Mouse (Mus musculus): ENCODE data around the gene Zfp30. TPM values are rescaled to one million over a fixed set of nuclear protein-coding genes. Genes with fewer than 3 reads are reported as not detected.

Zfp30 gene
- polyA plus RNA-seq (2014; fragmentation: Nextera tagmentation; extraction: Ambion mirVana), result 8.3 and 8.9 TPM in 2 replicates

DNA sequence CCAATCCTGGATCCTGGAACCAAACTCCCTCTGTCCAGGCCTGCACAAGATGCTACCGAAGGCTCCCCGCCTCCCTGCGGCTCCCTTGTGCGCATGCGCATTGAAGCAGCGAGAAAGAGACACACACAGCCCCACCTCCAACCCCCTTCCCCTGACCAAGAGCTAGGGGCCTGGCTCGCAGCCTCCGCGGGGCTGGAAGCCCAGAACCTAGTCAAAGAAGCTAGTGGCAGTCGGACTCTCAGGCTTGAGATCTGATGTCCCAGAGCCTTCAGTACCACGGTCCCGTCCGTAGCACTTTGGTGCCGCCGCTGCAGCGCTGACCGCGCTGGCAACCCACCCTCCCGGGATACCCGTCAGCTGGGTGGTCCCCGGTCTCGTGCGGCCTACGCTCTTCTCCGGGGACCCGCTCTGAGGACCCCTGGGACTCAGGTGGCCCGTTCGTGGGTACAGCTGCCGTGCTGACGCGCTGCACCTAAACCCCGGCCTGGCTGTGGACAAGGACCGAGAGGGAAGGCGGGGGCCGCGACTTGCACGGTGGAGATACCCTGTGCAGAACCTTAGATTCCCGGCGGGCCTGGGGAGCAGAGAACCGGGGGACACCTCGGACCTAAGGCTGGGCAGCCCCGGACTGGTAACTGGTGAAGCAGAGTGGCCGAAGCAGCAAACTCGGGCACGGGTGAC lies at the start of gene Zfp30:
Gene Zfp30 (plus strand): TSS at position 128 of the 681 bp plus-strand sequence.
- WGBS, result 1% methylated on average over 45 of the region's 45 CpGs

DNA sequence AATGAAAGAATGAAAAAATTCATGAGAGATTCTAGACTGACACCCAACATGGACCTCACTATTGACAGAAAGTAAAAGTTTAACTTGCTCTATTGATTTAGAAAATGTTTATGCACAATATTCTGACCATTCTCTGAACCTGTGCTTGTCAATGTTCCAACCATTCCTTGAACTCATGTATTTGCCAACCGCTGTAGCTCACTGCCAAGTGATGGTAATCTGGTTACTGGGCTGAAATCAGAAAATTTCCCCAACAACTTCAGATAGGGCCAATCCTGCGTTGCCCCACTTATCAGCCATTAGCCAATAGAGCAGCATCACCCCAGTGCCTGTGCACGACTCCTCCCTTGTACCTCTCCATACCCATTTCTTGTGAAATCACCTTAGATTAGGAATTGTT lies 41.5 kb upstream of the Zfp30 start:
- 92% methylated on average over 3 of the region's 3 CpGs for WGBS
- no peak overlapping the region for H3K4me3 ChIP-seq (ENCODE audit: low read length)
- H3K27me3 ChIP-seq (ENCODE audit: control insufficient read depth, insufficient read depth, low read length), result no peaks in the 10 kb centered on the region
- H3K9me3 ChIP-seq (ENCODE audit: control insufficient read depth, low read length), result no peaks in the 10 kb centered on the region; the same call in 1 of the 2 replicates
- no peak overlapping the region for H3K9ac ChIP-seq (ENCODE audit: low read depth, low read length)
- no peak for ATAC-seq (ENCODE audit: low FRiP score, low TSS enrichment)
- no peaks in the 10 kb centered on the region for H3K36me3 ChIP-seq (ENCODE audit: control insufficient read depth, insufficient read depth, low read length)
- no peaks in the 10 kb centered on the region for H3K4me1 ChIP-seq (ENCODE audit: control insufficient read depth, insufficient read depth, low read length)
- no peak overlapping the region for H3K27ac ChIP-seq (ENCODE audit: low read depth, low read length)
- no peak overlapping the region for H3K4me2 ChIP-seq (replicated peaks; ENCODE audit: low read depth, low read length)

More for the DNA sequence above, at the start of gene Zfp30:
- peaks cover 13% of the 10 kb centered on the region for H3K36me3 ChIP-seq (ENCODE audit: control insufficient read depth, insufficient read depth, low read length)
- peak within 1 kb of the TSS; percentile 89 for H3K4me3 ChIP-seq (ENCODE audit: low read length)
- peaks cover 11% of the 10 kb centered on the region; the same call in 1 of the 2 replicates for H3K4me1 ChIP-seq (ENCODE audit: control insufficient read depth, insufficient read depth, low read length)
- peak within 1 kb of the TSS; percentile 85 for H3K9ac ChIP-seq (ENCODE audit: low read depth, low read length)
- peak within 1 kb of the TSS; percentile 81 for H3K27ac ChIP-seq (ENCODE audit: low read depth, low read length)
- no peaks in the 10 kb centered on the region for H3K27me3 ChIP-seq (ENCODE audit: control insufficient read depth, insufficient read depth, low read length)
- H3K9me3 ChIP-seq (ENCODE audit: control insufficient read depth, low read length), result no peaks in the 10 kb centered on the region
- H3K4me2 ChIP-seq (replicated peaks; ENCODE audit: low read depth, low read length), result peak within 1 kb of the TSS; percentile 74
- ATAC-seq (ENCODE audit: low FRiP score, low TSS enrichment), result peak; percentile 98

DNA sequence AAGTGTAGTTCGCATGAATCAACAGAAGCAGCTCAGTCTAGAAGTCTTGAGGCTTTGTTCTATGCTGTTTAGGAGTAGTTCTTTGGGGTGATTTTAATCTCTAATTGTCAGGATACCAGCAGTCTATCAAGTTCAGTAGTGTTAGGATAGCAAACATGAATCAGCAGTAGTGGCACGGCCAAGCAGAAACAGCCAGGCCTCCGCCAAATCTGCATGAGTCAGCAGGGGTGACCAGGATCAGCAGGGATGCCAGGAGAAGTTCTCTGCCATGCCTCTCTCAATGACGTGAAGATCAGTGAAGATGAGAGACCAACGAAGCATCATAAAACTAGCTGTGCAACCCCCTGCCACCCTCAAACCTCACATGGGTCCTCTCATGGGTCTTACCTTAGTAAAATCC lies 23.3 kb upstream of the Zfp30 start:
- Histone ChIP-seq H3K27ac (ENCODE audit: low read depth, low read length) (no peak overlapping the region), H3K4me1 (ENCODE audit: control insufficient read depth, insufficient read depth, low read length) (no peaks in the 10 kb centered on the region), H3K4me2 (replicated peaks; ENCODE audit: low read depth, low read length) (no peak overlapping the region), H3K9me3 (ENCODE audit: control insufficient read depth, low read length) (no peaks in the 10 kb centered on the region; the same call in 1 of the 2 replicates), H3K9ac (ENCODE audit: low read depth, low read length) (no peak overlapping the region), H3K4me3 (ENCODE audit: low read length) (no peak overlapping the region), H3K27me3 (ENCODE audit: control insufficient read depth, insufficient read depth, low read length) (no peaks in the 10 kb centered on the region), H3K36me3 (ENCODE audit: control insufficient read depth, insufficient read depth, low read length) (no peaks in the 10 kb centered on the region)
- WGBS, result 82% methylated on average over 5 of the region's 5 CpGs
- no peak for ATAC-seq (ENCODE audit: low FRiP score, low TSS enrichment)

DNA sequence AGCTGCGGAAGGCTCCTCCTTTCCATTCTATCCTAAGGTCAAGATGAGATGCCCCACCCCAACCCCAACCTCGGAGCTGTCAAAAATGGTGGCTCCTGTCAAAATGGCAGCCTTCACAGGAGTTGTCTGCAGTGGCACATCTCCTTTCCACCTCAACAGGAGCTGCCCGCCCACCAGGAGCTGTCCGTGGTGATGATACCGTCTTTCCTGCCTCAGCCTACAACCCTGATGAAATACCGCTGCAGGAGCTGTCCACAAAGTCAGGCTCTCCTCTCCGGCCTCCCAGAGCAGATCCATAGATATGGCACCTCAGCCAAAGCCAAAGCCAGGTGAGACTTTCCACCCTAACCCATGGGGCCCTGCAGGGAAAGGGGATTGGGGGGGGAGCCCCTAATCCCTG lies 19.1 kb upstream of the Zfp30 start:
- Histone ChIP-seq H3K9me3 (ENCODE audit: control insufficient read depth, low read length) (no peaks in the 10 kb centered on the region), H3K4me1 (ENCODE audit: control insufficient read depth, insufficient read depth, low read length) (peaks cover 7% of the 10 kb centered on the region; the same call in 1 of the 2 replicates), H3K9ac (ENCODE audit: low read depth, low read length) (no peak overlapping the region), H3K27me3 (ENCODE audit: control insufficient read depth, insufficient read depth, low read length) (no peaks in the 10 kb centered on the region), H3K27ac (ENCODE audit: low read depth, low read length) (no peak overlapping the region), H3K4me3 (ENCODE audit: low read length) (no peak overlapping the region), H3K36me3 (ENCODE audit: control insufficient read depth, insufficient read depth, low read length) (no peaks in the 10 kb centered on the region), H3K4me2 (replicated peaks; ENCODE audit: low read depth, low read length) (no peak overlapping the region)
- no peak for ATAC-seq (ENCODE audit: low FRiP score, low TSS enrichment)
- WGBS, result 80% methylated on average over 7 of the region's 7 CpGs

DNA sequence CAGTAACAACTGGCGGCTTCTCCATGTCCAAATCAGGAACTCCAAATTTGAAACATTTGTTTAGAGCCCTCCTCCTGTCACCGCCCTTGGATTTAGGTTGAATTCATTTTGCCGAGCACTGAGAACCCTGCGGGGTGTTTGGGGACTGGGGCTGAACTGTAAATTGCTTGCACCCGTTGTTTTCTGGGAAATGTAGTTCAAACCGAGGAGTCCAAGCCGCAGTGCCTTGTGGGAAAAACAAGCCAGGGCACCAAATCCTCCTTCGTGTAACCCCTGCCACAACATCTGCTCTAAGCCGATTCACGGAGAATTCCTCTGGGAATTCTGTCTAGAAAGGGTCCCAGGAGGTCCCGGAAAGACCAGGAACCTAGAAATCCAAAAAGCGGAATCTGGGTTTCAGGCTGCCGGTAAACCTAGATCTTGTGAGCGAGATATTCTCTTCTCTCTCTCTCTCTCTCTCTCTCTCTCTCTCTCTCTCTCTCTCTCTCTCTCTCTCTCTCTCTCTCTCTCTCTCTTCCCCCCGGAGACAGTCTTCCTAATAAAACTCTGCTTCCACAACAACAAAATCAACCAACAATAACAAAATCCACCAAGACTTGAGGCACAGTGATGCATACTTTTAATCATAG lies 16.6 kb upstream of the Zfp30 start:
- H3K27ac ChIP-seq (ENCODE audit: low read depth, low read length), result no peak overlapping the region
- ATAC-seq (ENCODE audit: low FRiP score, low TSS enrichment), result peak; percentile 55
- 0% methylated on average over 15 of the region's 15 CpGs for WGBS

DNA sequence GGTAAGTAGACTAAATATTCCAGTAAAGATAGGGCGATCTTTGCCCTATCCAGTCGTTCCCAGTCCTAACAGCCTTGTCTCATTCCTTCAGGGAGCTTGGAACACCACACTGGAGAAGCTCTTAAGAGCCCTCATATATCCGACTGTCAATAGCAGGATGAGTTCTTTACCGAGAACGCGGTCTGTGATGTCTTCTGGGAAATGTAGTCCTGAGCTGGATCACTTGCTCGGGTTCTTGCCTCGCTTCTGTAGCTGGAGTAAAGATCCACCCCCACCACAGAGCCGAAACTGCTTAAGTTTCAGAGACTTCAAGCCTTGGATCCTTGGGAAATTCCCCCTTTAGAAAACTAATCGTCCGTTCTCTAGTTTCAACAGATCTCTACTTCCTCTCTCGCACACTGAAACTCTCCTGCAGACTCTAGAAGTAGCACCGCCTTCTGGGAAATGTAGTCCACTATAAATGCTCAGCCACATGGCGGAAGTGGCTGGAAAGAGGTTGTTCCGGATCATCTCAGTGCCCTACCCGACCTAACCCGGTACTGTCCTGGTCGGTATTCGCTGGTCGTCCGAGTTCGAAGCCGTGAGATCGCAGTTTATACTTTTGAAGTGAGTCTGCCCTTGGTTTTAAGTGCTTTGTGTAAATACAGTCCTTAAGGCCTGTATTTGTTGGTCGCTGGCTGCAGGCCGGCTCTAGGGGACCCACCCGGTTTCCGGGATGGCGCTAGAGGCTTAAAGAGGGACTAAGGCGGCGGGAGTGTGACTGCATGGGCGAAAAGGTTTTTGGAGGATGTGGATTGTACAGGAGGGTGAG lies 15.5 kb upstream of the Zfp30 start, which contains the start of gene Zfp84:
Gene Zfp84 (plus strand): TSS at position 463 of the 811 bp plus-strand sequence.
- ATAC-seq (ENCODE audit: low FRiP score, low TSS enrichment), result peak; percentile 96
- Histone ChIP-seq H3K27ac (ENCODE audit: low read depth, low read length) (peak within 1 kb of the TSS; percentile 93), H3K9ac (ENCODE audit: low read depth, low read length) (peak within 1 kb of the TSS; percentile 66), H3K27me3 (ENCODE audit: control insufficient read depth, insufficient read depth, low read length) (no peaks in the 10 kb centered on the region), H3K4me1 (ENCODE audit: control insufficient read depth, insufficient read depth, low read length) (peaks cover 8% of the 10 kb centered on the region; the same call in 1 of the 2 replicates), H3K4me3 (ENCODE audit: low read length) (peak within 1 kb of the TSS; percentile 83), H3K4me2 (replicated peaks; ENCODE audit: low read depth, low read length) (peak within 1 kb of the TSS; percentile 71), H3K9me3 (ENCODE audit: control insufficient read depth, low read length) (no peaks in the 10 kb centered on the region), H3K36me3 (ENCODE audit: control insufficient read depth, insufficient read depth, low read length) (peaks cover 15% of the 10 kb centered on the region)
- WGBS, result under 1% methylated on average over 32 of the region's 32 CpGs

More for the DNA sequence above, 16.6 kb upstream of the Zfp30 start:
- no peaks in the 10 kb centered on the region for H3K9me3 ChIP-seq (ENCODE audit: control insufficient read depth, low read length)
- no peaks in the 10 kb centered on the region for H3K27me3 ChIP-seq (ENCODE audit: control insufficient read depth, insufficient read depth, low read length)
- H3K36me3 ChIP-seq (ENCODE audit: control insufficient read depth, insufficient read depth, low read length), result peaks cover 11% of the 10 kb centered on the region
- H3K4me3 ChIP-seq (ENCODE audit: low read length), result peak overlapping the region; percentile 83
- peaks cover 8% of the 10 kb centered on the region; the same call in 1 of the 2 replicates for H3K4me1 ChIP-seq (ENCODE audit: control insufficient read depth, insufficient read depth, low read length)
- peak overlapping the region; percentile 71 for H3K4me2 ChIP-seq (replicated peaks; ENCODE audit: low read depth, low read length)
- peak overlapping the region; percentile 52 for H3K9ac ChIP-seq (ENCODE audit: low read depth, low read length)

DNA sequence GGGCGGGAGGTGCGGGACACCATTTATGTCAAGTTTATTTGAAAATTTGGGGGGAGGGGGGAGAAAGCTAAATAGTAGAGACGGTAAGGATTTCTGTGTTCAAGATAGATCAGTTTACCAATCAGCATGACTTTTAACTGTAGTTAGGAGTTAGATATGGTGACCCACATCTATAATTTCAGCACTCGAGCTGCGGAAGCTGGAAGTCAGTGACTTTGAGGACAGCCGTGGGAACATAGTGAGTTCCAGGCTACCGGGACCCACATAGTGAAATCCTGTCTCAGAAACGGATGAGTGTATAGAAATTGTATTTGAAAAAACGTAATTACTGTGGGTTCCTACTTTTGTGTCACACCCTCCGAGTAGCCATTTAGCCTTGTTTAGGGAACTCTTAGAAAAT lies 14.8 kb upstream of the Zfp30 start:
- Histone ChIP-seq H3K27ac (ENCODE audit: low read depth, low read length) (peak overlapping the region; percentile 93; the same call in 1 of the 2 replicates), H3K36me3 (ENCODE audit: control insufficient read depth, insufficient read depth, low read length) (peaks cover 22% of the 10 kb centered on the region), H3K4me2 (replicated peaks; ENCODE audit: low read depth, low read length) (peak overlapping the region; percentile 70), H3K4me3 (ENCODE audit: low read length) (peak overlapping the region; percentile 83), H3K27me3 (ENCODE audit: control insufficient read depth, insufficient read depth, low read length) (no peaks in the 10 kb centered on the region), H3K4me1 (ENCODE audit: control insufficient read depth, insufficient read depth, low read length) (peaks cover 8% of the 10 kb centered on the region; the same call in 1 of the 2 replicates), H3K9ac (ENCODE audit: low read depth, low read length) (peak overlapping the region; percentile 66), H3K9me3 (ENCODE audit: control insufficient read depth, low read length) (no peaks in the 10 kb centered on the region)
- ATAC-seq (ENCODE audit: low FRiP score, low TSS enrichment), result no peak
- WGBS, result 6% methylated on average over 10 of the region's 10 CpGs

DNA sequence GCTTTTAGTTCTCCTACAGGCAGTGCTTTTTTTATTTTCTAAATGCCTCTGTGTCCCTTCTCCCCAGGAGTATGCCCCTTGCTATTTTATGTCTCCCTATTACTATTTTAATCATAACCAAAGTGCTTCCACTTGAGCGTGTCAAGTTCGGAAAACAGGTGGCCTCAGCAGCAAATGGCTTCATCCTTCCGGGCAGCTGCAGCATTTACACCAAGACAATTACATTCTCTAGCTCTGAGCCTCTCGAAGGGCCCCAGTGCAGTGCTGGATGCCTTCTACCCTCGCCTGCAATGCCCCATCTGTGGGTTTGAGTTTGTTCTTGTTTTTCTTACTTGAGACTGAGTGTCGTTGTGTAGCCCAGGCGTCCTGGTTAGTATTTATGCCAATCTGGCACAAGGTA lies 10.3 kb upstream of the Zfp30 start:
- Histone ChIP-seq H3K4me3 (ENCODE audit: low read length) (no peak overlapping the region), H3K36me3 (ENCODE audit: control insufficient read depth, insufficient read depth, low read length) (peaks cover 63% of the 10 kb centered on the region), H3K4me2 (replicated peaks; ENCODE audit: low read depth, low read length) (no peak overlapping the region), H3K9ac (ENCODE audit: low read depth, low read length) (no peak overlapping the region), H3K27me3 (ENCODE audit: control insufficient read depth, insufficient read depth, low read length) (no peaks in the 10 kb centered on the region), H3K27ac (ENCODE audit: low read depth, low read length) (no peak overlapping the region), H3K9me3 (ENCODE audit: control insufficient read depth, low read length) (peaks cover 9% of the 10 kb centered on the region; the same call in 1 of the 2 replicates), H3K4me1 (ENCODE audit: control insufficient read depth, insufficient read depth, low read length) (peaks cover 8% of the 10 kb centered on the region; the same call in 1 of the 2 replicates)
- 87% methylated on average over 7 of the region's 7 CpGs for WGBS
- no peak for ATAC-seq (ENCODE audit: low FRiP score, low TSS enrichment)

All from kidney, embryonic 14.5 days (tissue).